Comparison of ENCODE assay signal across 23 mouse cellular contexts in the genomic region with DNA sequence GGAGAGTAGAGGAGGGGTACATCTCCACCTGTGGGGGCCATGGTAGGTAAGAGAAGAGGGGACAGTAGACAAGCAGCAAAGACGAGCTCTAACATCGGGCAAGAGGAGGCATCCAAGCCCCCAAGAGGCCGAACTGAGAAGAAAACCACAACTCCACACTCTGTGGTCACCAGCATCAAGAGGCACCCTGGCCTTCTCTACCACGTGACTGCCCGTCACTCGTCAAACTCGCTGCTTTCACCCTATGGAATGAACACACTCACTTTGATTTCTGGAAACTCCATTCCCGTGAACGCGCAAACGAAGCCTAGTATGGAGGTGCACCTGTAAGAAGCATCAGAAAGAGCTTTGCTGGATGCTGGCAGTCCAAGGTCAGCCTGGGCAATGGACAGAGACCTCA. TPM values are rescaled to one million over a fixed set of nuclear protein-coding genes. Genes with fewer than 3 reads are reported as not detected.
DNase-seq lines count a peak whose midpoint lies in the region; ATAC-seq and TF ChIP-seq lines count a peak whose summit lies in the region.
"Had no signal": no experiment of that assay in that cellular context is flagged by ENCODE, and none has a peak within 500 bp of the region (broad histone marks: within the 10 kb centered on the region; RNA-seq: fewer than 3 reads in every experiment).

No protein-coding gene starts in this region.

- TF ChIP-seq POLR2A in CH12.LX (IDR thresholded peaks at IDR 0.05; ENCODE audit: low read depth, low read length): no peak

- no peak overlapping the region for H3K9ac ChIP-seq in CH12.LX (ENCODE audit: insufficient read depth, low read depth)
- H3K9ac ChIP-seq: embryonic facial prominence, embryonic 15.5 days; heart, embryonic 13.5 days; hindbrain, embryonic 12.5 days had no signal

- dilution Hi-C loops in CH12.LX (cut with MboI; ENCODE audit: extremely low pct_ligation_motif_present, extremely low pct_unique_long_range_greater_than_20kb, low sequenced_read_pairs): no loop called here

- H3K4me2 ChIP-seq in CH12.LX (ENCODE audit: insufficient read depth, low read depth, poor library complexity, severe bottlenecking): peak overlapping the region; percentile 25
- H3K4me2 ChIP-seq: embryonic facial prominence, embryonic 15.5 days; heart, embryonic 13.5 days; hindbrain, embryonic 12.5 days had no signal

- H3K79me2 ChIP-seq in CH12.LX (replicated peaks; ENCODE audit: control insufficient read depth, extremely low read depth, insufficient read depth, poor library complexity, severe bottlenecking) (no peaks in the 10 kb centered on the region), macrophage (ENCODE audit: inconsistent target) (no peaks in the 10 kb centered on the region)

- H3K4me3 ChIP-seq in CH12.LX (replicated peaks in 1 of 3; ENCODE audit: low read depth in 2 of 3, low read length in 2 of 3, poor library complexity in 1 of 3) (peak overlapping the region; percentile 2 to 48 (median 42)), macrophage (ENCODE audit: inconsistent target) (no peak overlapping the region; the same call in 1 of the 2 replicates)
- H3K4me3 ChIP-seq: embryonic facial prominence, embryonic 15.5 days; erythroblast, embryonic 14.5 days; forebrain, embryonic 10.5 days; heart, embryonic 13.5 days; hindbrain, embryonic 12.5 days had no signal

- in situ Hi-C loops in CH12.LX (cut with MboI; ENCODE audit: low pct_ligation_motif_present, low pct_unique_long_range_greater_than_20kb, low sequenced_read_pairs): no loop called here

- ATAC-seq in monocyte, adult 5-6 weeks (replicated peaks; ENCODE audit: insufficient number of reproducible peaks, low FRiP score, low TSS enrichment, poor library complexity, severe bottlenecking): 0 out of 2 replicates have a peak, but pooled peaks have one; percentile 20
- ATAC-seq: CD4-positive, CD25-positive, alpha-beta regulatory T cell, adult 4 months; forebrain, embryonic 14.5 days; hindbrain, embryonic 16.5 days; inflammation-experienced regulatory T-cells, adult 6 months had no signal

- DNase-seq in 416B (ENCODE audit: low read depth): peak; percentile 67
- DNase-seq in CH12.LX (ENCODE audit: extremely low read depth): peak; percentile 11
- DNase-seq in cerebellum, adult 11 months: no peak
- no peak for DNase-seq in urinary bladder, adult 18-20 months (ENCODE audit: low spot score in 2 of 2)
- DNase-seq: adrenal gland, postnatal 10 days; B cell, adult 2 months; cerebellum, adult 8-10 months; cerebellum, postnatal 14 days; embryo, embryonic 11 days; gastrocnemius, postnatal 10 days; heart, postnatal 4 days had no signal

- peaks cover 3 to 9% of the 10 kb centered on the region in 2 experiments; a peak in 3 of 4 replicates for H3K4me1 ChIP-seq in CH12.LX (ENCODE audit: control insufficient read depth in 1 of 2, insufficient read depth in 2 of 2)
- H3K4me1 ChIP-seq: embryonic facial prominence, embryonic 15.5 days; hindbrain, embryonic 12.5 days had no signal

- no peaks in the 10 kb centered on the region for H3K9me3 ChIP-seq in CH12.LX (replicated peaks; ENCODE audit: low read length)
- H3K9me3 ChIP-seq: embryonic facial prominence, embryonic 15.5 days; forebrain, embryonic 10.5 days; heart, embryonic 13.5 days; hindbrain, embryonic 12.5 days had no signal

- no peaks in the 10 kb centered on the region for H3K27me3 ChIP-seq in CH12.LX (replicated peaks)
- H3K27me3 ChIP-seq: embryonic facial prominence, embryonic 15.5 days; heart, embryonic 13.5 days; hindbrain, embryonic 12.5 days had no signal

- no peak overlapping the region for H3K27ac ChIP-seq in CH12.LX (ENCODE audit: insufficient read depth, low read depth)
- H3K27ac ChIP-seq in macrophage: peak overlapping the region; percentile 96
- H3K27ac ChIP-seq: embryonic facial prominence, embryonic 15.5 days; forebrain, embryonic 10.5 days; heart, embryonic 13.5 days; hindbrain, embryonic 12.5 days had no signal

- no peak for TF ChIP-seq CTCF in CH12.LX (conservative IDR thresholded peaks at IDR 0.05 in 1 of 2, IDR thresholded peaks at IDR 0.05 in 1 of 2; ENCODE audit: low read depth in 2 of 2, low read length in 2 of 2)

- no peak for TF ChIP-seq RAD21 in CH12.LX (IDR thresholded peaks at IDR 0.05; ENCODE audit: low read depth, low read length)

- no peak for TF ChIP-seq EP300 in CH12.LX (IDR thresholded peaks at IDR 0.05; ENCODE audit: low read length)

- no peaks in the 10 kb centered on the region for H3K36me3 ChIP-seq in CH12.LX (replicated peaks in 1 of 2; ENCODE audit: control insufficient read depth in 1 of 2, insufficient read depth in 1 of 2, low read length in 1 of 2)
- H3K36me3 ChIP-seq in macrophage (ENCODE audit: inconsistent target): no peaks in the 10 kb centered on the region
- H3K36me3 ChIP-seq: embryonic facial prominence, embryonic 15.5 days; forebrain, embryonic 10.5 days; heart, embryonic 13.5 days; hindbrain, embryonic 12.5 days had no signal

- 23% methylated on average over 11 of the region's 11 CpGs for WGBS in macrophage (ENCODE audit: missing documents)

TF ChIP-seq in CH12.LX, 34 proteins besides CTCF, POLR2A, EP300 and RAD21:
- no peak for TF ChIP-seq SMC3 (IDR thresholded peaks at IDR 0.05; ENCODE audit: low read depth, low read length)
- TF ChIP-seq BHLHE40 (IDR thresholded peaks at IDR 0.05; ENCODE audit: low read depth, low read length): peak; percentile 40; the same call in 1 of the 2 replicates
- TF ChIP-seq USF1 (IDR thresholded peaks at IDR 0.05; ENCODE audit: low read depth, low read length): peak; percentile 59
- TF ChIP-seq MEF2A (IDR thresholded peaks at IDR 0.05; ENCODE audit: borderline replicate concordance, low read depth, low read length): no peak
- TF ChIP-seq MAX (IDR thresholded peaks at IDR 0.05; ENCODE audit: low read length): peak; percentile 55; the same call in 1 of the 2 replicates
- TF ChIP-seq USF2 (conservative IDR thresholded peaks at IDR 0.05; ENCODE audit: low read depth, low read length): peak; percentile 47
- no peak for TF ChIP-seq SIN3A (IDR thresholded peaks at IDR 0.05; ENCODE audit: low read length)
TF ChIP-seq in CH12.LX: peak in this region for 4.

RNA-seq across cellular contexts. Expression of gene Scamp1, which starts 10.7 kb away (rescaled TPM):
- not detected in 2 replicates for total RNA-seq in CH12.LX (2012; rRNA removed)
- 0.11 TPM in 1 of 2 replicates, not detected in the other for total RNA-seq in CH12.LX (2014; rRNA removed)
- polyA plus RNA-seq in CH12.LX (2012; ENCODE audit: insufficient read length, low read depth): 0.11 TPM in 1 of 2 replicates, not detected in the other
- total RNA-seq in macrophage (2018; cell fraction: chromatin; rRNA removed): 10 to 100 TPM in 24 of 26 experiments, 1 to 10 TPM in 2; 7.7 to 28.2 (median 15.4) TPM
- 10 to 100 TPM; 24.7 to 41.2 (median 34.7) TPM for total RNA-seq in macrophage (2018; cell fraction: cytosol; rRNA removed)
- total RNA-seq in macrophage (2018; cell fraction: nucleus; rRNA removed): 10 to 100 TPM; 20.9 to 43.8 (median 29.6) TPM
- polyA plus RNA-seq in macrophage (2018): 21.9 to 37.1 TPM (median 33.0 TPM) in 3 replicates
- 3.4 to 4.2 TPM (median 4.1 TPM) in 3 replicates for total RNA-seq in monocyte, adult 5-6 weeks (2017)
- total RNA-seq: MEL had no signal

Comparison
In these comparisons a context has a peak if more than half of its experiments do, and no peak if none do; other contexts are left out.
1. DNase-seq: peak in 416B (single experiment) and CH12.LX (single experiment); none in cerebellum, adult 11 months (single experiment) and urinary bladder, adult 18-20 months (0 of 2).